Mouse (Mus musculus) olfactory bulb, adult 2 months (tissue): Measurements from ENCODE around the gene Flt1.

Source experiments
- CTCF ChIP-seq: fragments of 200-500 bp; IDR thresholded peaks from 2 replicates; pipeline ENCODE4 v1.5.1; 2012; ENCODE audit warnings: low read depth, mild to moderate bottlenecking, low read length, moderate library complexity; ENCODE audit not compliant: insufficient read depth
- POLR2A ChIP-seq: fragments of 200-500 bp; IDR thresholded peaks from 2 replicates; pipeline ENCODE4 v1.6.1; 2012; ENCODE audit warnings: mild to moderate bottlenecking, low read depth, low read length, moderate library complexity; ENCODE audit not compliant: insufficient read depth

GRCm38 (mm10) chr5:147620178-147620577 lies 105.6 kb downstream of the Flt1 start:
- no peak for TF ChIP-seq CTCF
- no peak for TF ChIP-seq POLR2A
